Mouse (Mus musculus) MEL (cell line): ENCODE results near the gene Spem2. TPM values are rescaled to one million over a fixed set of nuclear protein-coding genes. Genes with fewer than 3 reads are reported as not detected.

Experiments
- DNase-seq: peaks from one replicate; pipeline ENCODE4 v3.0.0; 2011; ENCODE audit warnings: low read depth, low spot score
- H3K27ac ChIP-seq: 2 replicates; pipeline ENCODE4 v1.5.1; 2012; ENCODE audit warnings: low read depth, mild to moderate bottlenecking, control low read depth, low read length, moderate library complexity; ENCODE audit not compliant: control insufficient read depth
- H3K27me3 ChIP-seq, 2 experiments: fragments of 150-350 bp in 1 of 2; sonication (generic) in 1 of 2; 2 replicates each; pipeline ENCODE4 v1.6.1; 2012; ENCODE audit warnings: low read length in 2 of 2, mild to moderate bottlenecking in 2 of 2, improper control_type of control experiment in 1 of 2, moderate library complexity in 1 of 2; ENCODE audit not compliant: insufficient read depth in 2 of 2, control insufficient read depth in 1 of 2
- H3K36me3 ChIP-seq, 2 experiments: 2 replicates each; pipeline ENCODE4 v1.6.1; 2012 to 2014; ENCODE audit warnings: low read length in 2 of 2, improper control_type of control experiment in 1 of 2, inconsistent platforms in 1 of 2, mild to moderate bottlenecking in 1 of 2; ENCODE audit not compliant: insufficient read depth in 2 of 2, control insufficient read depth in 1 of 2
- H3K4me1 ChIP-seq, 2 experiments: fragments of 150-350 bp in 1 of 2; sonication (generic) in 1 of 2; 2 replicates each; pipeline ENCODE4 v1.6.1; 2012; ENCODE audit warnings: low read length in 2 of 2, improper control_type of control experiment in 1 of 2, mild to moderate bottlenecking in 1 of 2; ENCODE audit not compliant: insufficient read depth in 2 of 2, control insufficient read depth in 1 of 2
- H3K4me3 ChIP-seq, 2 experiments: fragments of 150-350 bp in 1 of 2; sonication (generic) in 1 of 2; 2 replicates each; pipeline ENCODE4 v1.5.1; 2012; ENCODE audit warnings: low read depth in 2 of 2, low read length in 2 of 2, mild to moderate bottlenecking in 2 of 2, moderate library complexity in 2 of 2, control low read depth in 1 of 2, improper control_type of control experiment in 1 of 2; ENCODE audit not compliant: control insufficient read depth in 1 of 2, insufficient read depth in 1 of 2
- H3K79me2 ChIP-seq: 2 replicates; pipeline ENCODE4 v1.6.1; 2012; ENCODE audit warnings: mild to moderate bottlenecking, low read length, moderate library complexity; ENCODE audit not compliant: control insufficient read depth, poor library complexity, insufficient read depth
- H3K9ac ChIP-seq: 2 replicates; pipeline ENCODE4 v1.6.1; 2012; ENCODE audit warnings: low read depth, mild to moderate bottlenecking, control low read depth, low read length, moderate library complexity; ENCODE audit not compliant: control insufficient read depth, poor library complexity, severe bottlenecking
- H3K9me3 ChIP-seq: fragments of 150-350 bp; sonication (generic); replicated peaks from 2 replicates; pipeline ENCODE4 v1.6.1; 2012; ENCODE audit warnings: mild to moderate bottlenecking, low read length, improper control_type of control experiment, moderate library complexity; ENCODE audit not compliant: insufficient read depth
- CTCF ChIP-seq, 3 experiments: IDR thresholded peaks in 2 of 3; conservative IDR thresholded peaks in 1 of 3; 2 replicates each; pipeline ENCODE4 v1.5.1; 2011 to 2012; ENCODE audit warnings: low read length in 3 of 3, low read depth in 2 of 3, mild to moderate bottlenecking in 2 of 3, improper control_type of control experiment in 1 of 3, inconsistent platforms in 1 of 3, mixed read lengths in 1 of 3, moderate library complexity in 1 of 3; ENCODE audit not compliant: control insufficient read depth in 1 of 3, insufficient read depth in 1 of 3, poor library complexity in 1 of 3, severe bottlenecking in 1 of 3
- E2F4 ChIP-seq: IDR thresholded peaks from 2 replicates; pipeline ENCODE4 v1.6.1; 2011; ENCODE audit warnings: low read depth, low read length, improper control_type of control experiment, borderline replicate concordance
- EP300 ChIP-seq, 2 experiments: IDR thresholded peaks; 2 replicates each; pipeline ENCODE4 v1.6.1; 2011; ENCODE audit warnings: improper control_type of control experiment in 2 of 2, low read length in 2 of 2, low read depth in 1 of 2, mild to moderate bottlenecking in 1 of 2
- GATA1 ChIP-seq: IDR thresholded peaks from 2 replicates; pipeline ENCODE4 v1.6.1; 2011; ENCODE audit warnings: low read depth, low read length, improper control_type of control experiment
- JUND ChIP-seq: IDR thresholded peaks from 2 replicates; pipeline ENCODE4 v1.6.1; 2011; ENCODE audit warnings: low read depth, mild to moderate bottlenecking, improper control_type of control experiment, low read length
- KAT2A ChIP-seq: conservative IDR thresholded peaks from 2 replicates; pipeline ENCODE4 v1.6.1; 2012; ENCODE audit warnings: low read depth, low read length, improper control_type of control experiment, inconsistent platforms
- MAX ChIP-seq: IDR thresholded peaks from 2 replicates; pipeline ENCODE4 v1.6.1; 2011; ENCODE audit warnings: low read length, improper control_type of control experiment
- MEF2A ChIP-seq: IDR thresholded peaks from 2 replicates; pipeline ENCODE4 v1.6.1; 2014; ENCODE audit warnings: low read depth, mild to moderate bottlenecking, inconsistent platforms, low read length, improper control_type of control experiment; ENCODE audit not compliant: poor library complexity, insufficient replicate concordance, severe bottlenecking; ENCODE audit errors: extremely low read depth
- MXI1 ChIP-seq: IDR thresholded peaks from 2 replicates; pipeline ENCODE4 v1.6.1; 2011; ENCODE audit warnings: mild to moderate bottlenecking, low read depth, low read length, improper control_type of control experiment
- MYC ChIP-seq: IDR thresholded peaks from 2 replicates; pipeline ENCODE4 v1.6.1; 2011; ENCODE audit warnings: low read depth, mild to moderate bottlenecking, low read length, improper control_type of control experiment, moderate library complexity
- NELFE ChIP-seq: IDR thresholded peaks from 2 replicates; pipeline ENCODE4 v1.6.1; 2011; ENCODE audit warnings: low read depth, low read length, improper control_type of control experiment
- NRF1 ChIP-seq: IDR thresholded peaks from 2 replicates; pipeline ENCODE4 v1.6.1; 2014; ENCODE audit warnings: low read depth, mild to moderate bottlenecking, inconsistent platforms, low read length, improper control_type of control experiment, moderate library complexity; ENCODE audit not compliant: poor library complexity, insufficient read depth, severe bottlenecking
- POLR2AphosphoS5 ChIP-seq: IDR thresholded peaks from 2 replicates; pipeline ENCODE4 v1.6.1; 2012; ENCODE audit warnings: low read depth, borderline replicate concordance, mild to moderate bottlenecking, inconsistent platforms, low read length, moderate library complexity, mixed read lengths
- RAD21 ChIP-seq: IDR thresholded peaks from 2 replicates; pipeline ENCODE4 v1.6.1; 2011; ENCODE audit warnings: mild to moderate bottlenecking, low read depth, low read length, improper control_type of control experiment
- RCOR1 ChIP-seq: IDR thresholded peaks from 2 replicates; pipeline ENCODE4 v1.6.1; 2012; ENCODE audit warnings: low read depth, mild to moderate bottlenecking, inconsistent platforms, low read length, improper control_type of control experiment
- SIN3A ChIP-seq: IDR thresholded peaks from 2 replicates; pipeline ENCODE4 v1.6.1; 2012; ENCODE audit warnings: low read length, improper control_type of control experiment, inconsistent platforms
- SMC3 ChIP-seq: IDR thresholded peaks from 2 replicates; pipeline ENCODE4 v1.6.1; 2011; ENCODE audit warnings: low read depth, low read length, improper control_type of control experiment
- TAL1 ChIP-seq: IDR thresholded peaks from 2 replicates; pipeline ENCODE4 v1.6.1; 2012; ENCODE audit warnings: mild to moderate bottlenecking, inconsistent platforms, low read length, moderate library complexity, mixed read lengths
- TCF12 ChIP-seq: IDR thresholded peaks from 2 replicates; pipeline ENCODE4 v1.6.1; 2014; ENCODE audit warnings: low read depth, mild to moderate bottlenecking, inconsistent platforms, low read length, improper control_type of control experiment, moderate library complexity
- USF1 ChIP-seq: IDR thresholded peaks from 2 replicates; pipeline ENCODE4 v1.6.1; 2014; ENCODE audit warnings: low read depth, mild to moderate bottlenecking, inconsistent platforms, low read length, improper control_type of control experiment, moderate library complexity
- USF2 ChIP-seq, 2 experiments: IDR thresholded peaks; 2 replicates each; pipeline ENCODE4 v1.6.1; 2011 to 2012; ENCODE audit warnings: improper control_type of control experiment in 2 of 2, low read length in 2 of 2, borderline replicate concordance in 1 of 2, inconsistent platforms in 1 of 2, low read depth in 1 of 2, mild to moderate bottlenecking in 1 of 2; ENCODE audit not compliant: insufficient read depth in 1 of 2
- ZC3H11A ChIP-seq: IDR thresholded peaks from 2 replicates; pipeline ENCODE4 v1.6.1; 2012; ENCODE audit warnings: low read depth, mild to moderate bottlenecking, inconsistent platforms, low read length, improper control_type of control experiment
- ZMIZ1 ChIP-seq: IDR thresholded peaks from 2 replicates; pipeline ENCODE4 v1.6.1; 2012; ENCODE audit warnings: low read depth, mild to moderate bottlenecking, inconsistent platforms, low read length, improper control_type of control experiment, moderate library complexity
- polyA plus RNA-seq, 2 experiments: library from polyadenylated mRNA; stranded (reverse) in 1 of 2; unstranded in 1 of 2; fragments of >175 nt in 1 of 2; fragments of >200 nt in 1 of 2; gene quantifications; 2 replicates each; pipeline versions ENCODE4 v1.2.1 to v1.2.4; 2012; ENCODE audit warnings: low replicate concordance in 2 of 2, low read depth in 1 of 2; ENCODE audit not compliant: insufficient read length in 2 of 2, insufficient read depth in 1 of 2, missing spikeins in 1 of 2
- total RNA-seq: library from RNA; depleted of rRNA; stranded (reverse); fragments of 300-350 nt; gene quantifications from 2 replicates; pipeline ENCODE4 v1.2.3, GENCODE M21; 2012; rRNA removed

Gene Spem2
- not detected in 2 replicates for total RNA-seq
- not detected for polyA plus RNA-seq

GRCm38 (mm10) chr11:69818365-69818764 is at the start of gene Spem2:
Gene Spem2 (minus strand): TSS chr11:69818465.
- Histone ChIP-seq H3K79me2 (no peaks in the 10 kb centered on the region), H3K27ac (no peak within 1 kb of the TSS), H3K27me3 (0 out of 4 replicates have a peak, but pooled peaks cover 0 to 2% of the 10 kb centered on the region in 2 experiments), H3K4me3 (no peak within 1 kb of the TSS), H3K36me3 (no peaks in the 10 kb centered on the region), H3K9ac (no peak within 1 kb of the TSS), H3K9me3 (no peaks in the 10 kb centered on the region), H3K4me1 (no peaks in the 10 kb centered on the region)
- DNase-seq: no peak
- no peak for TF ChIP-seq ZC3H11A
- no peak for TF ChIP-seq SMC3
- no peak for TF ChIP-seq EP300 (IDR thresholded peaks at IDR 0.05; ENCODE audit: low read depth in 1 of 2, low read length in 2 of 2)
- no peak for TF ChIP-seq USF2 (IDR thresholded peaks at IDR 0.05; ENCODE audit: borderline replicate concordance in 1 of 2, insufficient read depth in 1 of 2, low read depth in 1 of 2, low read length in 2 of 2)
- no peak for TF ChIP-seq NRF1
- no peak for TF ChIP-seq MAX
- TF ChIP-seq USF1: no peak
- TF ChIP-seq MXI1: no peak
- TF ChIP-seq JUND: no peak
- no peak for TF ChIP-seq CTCF (IDR thresholded peaks at IDR 0.05 in 2 of 3, conservative IDR thresholded peaks at IDR 0.05 in 1 of 3; ENCODE audit: control insufficient read depth in 1 of 3, insufficient read depth in 1 of 3, low read depth in 2 of 3, low read length in 3 of 3, poor library complexity in 1 of 3, severe bottlenecking in 1 of 3)
- no peak for TF ChIP-seq RAD21
- no peak for TF ChIP-seq MEF2A
- TF ChIP-seq ZMIZ1: no peak
- no peak for TF ChIP-seq SIN3A
- no peak for TF ChIP-seq RCOR1
- no peak for TF ChIP-seq NELFE
- no peak for TF ChIP-seq KAT2A
- no peak for TF ChIP-seq POLR2AphosphoS5
- no peak for TF ChIP-seq TAL1

- H3K9me3 ChIP-seq: no peaks in the 10 kb centered on the region
- H3K9ac ChIP-seq: no peak overlapping the region
- H3K4me1 ChIP-seq: peaks cover 2 to 17% of the 10 kb centered on the region in 2 experiments
- DNase-seq: peak; percentile 41
- H3K27ac ChIP-seq: no peak overlapping the region
- no peaks in the 10 kb centered on the region for H3K79me2 ChIP-seq
- TF ChIP-seq MYC (no peak), RCOR1 (peak; percentile 64; the same call in 1 of the 2 replicates), EP300 (IDR thresholded peaks at IDR 0.05; ENCODE audit: low read depth in 1 of 2, low read length in 2 of 2) (peak; percentile 59 to 63; a peak in 3 of 4 replicates), MAX (no peak), TCF12 (peak; percentile 61), E2F4 (no peak), JUND (no peak), GATA1 (peak; percentile 74)
- TF ChIP-seq, all 39 proteins: peak for 4
- H3K36me3 ChIP-seq: peaks cover 0 to 4% of the 10 kb centered on the region in 2 experiments; a peak in 1 of 4 replicates
- no peak overlapping the region for H3K4me3 ChIP-seq
- H3K27me3 ChIP-seq: no peaks in the 10 kb centered on the region; a peak in 1 of 4 replicates
Measured at GRCm38 (mm10) chr11:69867335-69867734, 49.1 kb upstream of the Spem2 start.
